Comparison of ENCODE assay signal across 11 mouse cellular contexts in genomic region chr4:107823511-107823910, GRCm38 (mm10). TPM values are rescaled to one million over a fixed set of nuclear protein-coding genes. Genes with fewer than 3 reads are reported as not detected.
DNase-seq lines count a peak whose midpoint lies in the region; ATAC-seq and TF ChIP-seq lines count a peak whose summit lies in the region.
"Had no signal": no experiment of that assay in that cellular context is flagged by ENCODE, and none has a peak within 500 bp of the region (broad histone marks: within the 10 kb centered on the region; RNA-seq: fewer than 3 reads in every experiment).

No protein-coding gene starts in this region.

- H3K9ac ChIP-seq in embryonic facial prominence, embryonic 11.5 days (replicated peaks; ENCODE audit: low read length), result no peak overlapping the region
- peak overlapping the region; percentile 39 for H3K9ac ChIP-seq in hindbrain, postnatal 0 days (replicated peaks; ENCODE audit: low read length)
- H3K9ac ChIP-seq in liver, embryonic 11.5 days (ENCODE audit: low read depth, low read length), result no peak overlapping the region

- ATAC-seq in embryonic facial prominence, embryonic 11.5 days (replicated peaks; ENCODE audit: insufficient number of reproducible peaks, low FRiP score, low TSS enrichment, low read depth), result no peak
- ATAC-seq in hindbrain, postnatal 0 days, result no peak
- no peak for ATAC-seq in liver, embryonic 11.5 days (replicated peaks; ENCODE audit: low FRiP score)

- no peak overlapping the region; the same call in 1 of the 2 replicates for H3K4me2 ChIP-seq in embryonic facial prominence, embryonic 11.5 days (ENCODE audit: low read depth, low read length)
- H3K4me2 ChIP-seq in hindbrain, postnatal 0 days (ENCODE audit: low read depth, low read length), result peak overlapping the region; percentile 46
- no peak overlapping the region for H3K4me2 ChIP-seq in liver, embryonic 11.5 days

- no peaks in the 10 kb centered on the region for H3K9me3 ChIP-seq in embryonic facial prominence, embryonic 11.5 days (replicated peaks; ENCODE audit: control insufficient read depth, low read length)
- no peaks in the 10 kb centered on the region for H3K9me3 ChIP-seq in hindbrain, postnatal 0 days (ENCODE audit: low read length)
- no peaks in the 10 kb centered on the region for H3K9me3 ChIP-seq in liver, embryonic 11.5 days (ENCODE audit: control insufficient read depth, low read length)
- H3K9me3 ChIP-seq: G1E had no signal

- H3K4me1 ChIP-seq in embryonic facial prominence, embryonic 11.5 days (ENCODE audit: control insufficient read depth, insufficient read depth, low read length), result no peaks in the 10 kb centered on the region
- H3K4me1 ChIP-seq in hindbrain, postnatal 0 days (ENCODE audit: insufficient read depth, low read length), result peaks cover 66% of the 10 kb centered on the region
- H3K4me1 ChIP-seq in olfactory bulb, adult 2 months (ENCODE audit: control insufficient read depth, insufficient read depth, low read length), result peaks cover 83% of the 10 kb centered on the region
- 0 out of 2 replicates have a peak, but pooled peaks cover 2% of the 10 kb centered on the region for H3K4me1 ChIP-seq in liver, embryonic 11.5 days (replicated peaks; ENCODE audit: control insufficient read depth, insufficient read depth, low read length)

- 43% methylated on average over 11 of the region's 11 CpGs for WGBS in embryonic facial prominence, embryonic 11.5 days
- 8% methylated on average over 11 of the region's 11 CpGs for WGBS in hindbrain, postnatal 0 days
- 17% methylated on average over 11 of the region's 11 CpGs for WGBS in olfactory bulb, adult 2 months
- 59% methylated on average over 11 of the region's 11 CpGs for WGBS in liver, embryonic 11.5 days

- DNase-seq in right cerebral cortex, postnatal 10 days (ENCODE audit: low spot score in 2 of 2), result peak; percentile 63 to 69
- DNase-seq in right cerebral cortex, postnatal 25 days, result no peak
- DNase-seq in embryonic facial prominence, embryonic 11.5 days (ENCODE audit: low spot score), result peak; percentile 14
- peak; percentile 79 for DNase-seq in hindbrain, postnatal 0 days (ENCODE audit: low spot score)
- DNase-seq in liver, embryonic 11.5 days (ENCODE audit: low spot score), result no peak
- DNase-seq in layer of hippocampus, postnatal 36 days, result no peak
- no peak for DNase-seq in gastrocnemius, postnatal 10 days
- DNase-seq: heart, postnatal 14 days; lung, postnatal 14 days had no signal

- TF ChIP-seq POLR2A in olfactory bulb, adult 2 months (IDR thresholded peaks at IDR 0.05; ENCODE audit: insufficient read depth, low read depth, low read length), result no peak

- no peak overlapping the region for H3K4me3 ChIP-seq in embryonic facial prominence, embryonic 11.5 days (ENCODE audit: low read depth, low read length)
- H3K4me3 ChIP-seq in hindbrain, postnatal 0 days (ENCODE audit: low read length), result peak overlapping the region; percentile 11
- no peak overlapping the region for H3K4me3 ChIP-seq in olfactory bulb, adult 2 months (ENCODE audit: insufficient read depth, low read depth, low read length)
- no peak overlapping the region for H3K4me3 ChIP-seq in liver, embryonic 11.5 days (ENCODE audit: low read depth, low read length)

- H3K36me3 ChIP-seq in embryonic facial prominence, embryonic 11.5 days (replicated peaks; ENCODE audit: control insufficient read depth, insufficient read depth, low read depth, low read length), result no peaks in the 10 kb centered on the region
- no peaks in the 10 kb centered on the region for H3K36me3 ChIP-seq in hindbrain, postnatal 0 days (ENCODE audit: insufficient read depth, low read length)
- H3K36me3 ChIP-seq in liver, embryonic 11.5 days (ENCODE audit: control insufficient read depth, insufficient read depth, low read length), result no peaks in the 10 kb centered on the region

- no peaks in the 10 kb centered on the region for H3K27me3 ChIP-seq in embryonic facial prominence, embryonic 11.5 days (ENCODE audit: control insufficient read depth, insufficient read depth, low read length)
- H3K27me3 ChIP-seq in hindbrain, postnatal 0 days (ENCODE audit: insufficient read depth, low read length), result no peaks in the 10 kb centered on the region
- no peaks in the 10 kb centered on the region for H3K27me3 ChIP-seq in liver, embryonic 11.5 days (replicated peaks; ENCODE audit: control insufficient read depth, insufficient read depth, low read length)

- TF ChIP-seq CTCF in hindbrain, postnatal 0 days (IDR thresholded peaks at IDR 0.05; ENCODE audit: low read depth), result no peak
- TF ChIP-seq CTCF in olfactory bulb, adult 2 months (IDR thresholded peaks at IDR 0.05; ENCODE audit: insufficient read depth, low read depth, low read length), result no peak

- no peak overlapping the region for H3K27ac ChIP-seq in embryonic facial prominence, embryonic 11.5 days (replicated peaks; ENCODE audit: low read depth, low read length)
- H3K27ac ChIP-seq in hindbrain, postnatal 0 days, result peak overlapping the region; percentile 78
- H3K27ac ChIP-seq in olfactory bulb, adult 2 months (ENCODE audit: insufficient read depth, low read depth, low read length), result peak overlapping the region; percentile 40
- no peak overlapping the region for H3K27ac ChIP-seq in liver, embryonic 11.5 days (ENCODE audit: low read depth, low read length)

RNA-seq across cellular contexts. Expression of gene Lrp8, which starts 21.4 kb away (rescaled TPM):
- 4.5 and 5.0 TPM in 2 replicates for polyA plus RNA-seq in embryonic facial prominence, embryonic 11.5 days (2014; fragmentation: Nextera tagmentation; extraction: Ambion mirVana)
- 62.2 and 65.9 TPM in 2 replicates for total RNA-seq in hindbrain, postnatal 0 days (2014; rRNA removed)
- 33.9 and 34.5 TPM in 2 replicates for polyA plus RNA-seq in hindbrain, postnatal 0 days (2015; fragmentation: Nextera tagmentation; extraction: Ambion mirVana)
- polyA plus RNA-seq in olfactory bulb, adult 2 months (2012; ENCODE audit: insufficient read depth, insufficient read length, low replicate concordance, missing spikeins), result not detected in 2 replicates
- polyA plus RNA-seq in liver, embryonic 11.5 days (2014; fragmentation: Nextera tagmentation; extraction: Ambion mirVana), result 5.3 and 5.9 TPM in 2 replicates
- total RNA-seq in layer of hippocampus, postnatal 36 days (2021), result 10 to 100 TPM; 91.7 to 95.3 TPM
- total RNA-seq in gastrocnemius, postnatal 10 days (2021), result 1 to 10 TPM in 1 of 2 experiments, under 1 TPM in 1; 0.99 to 1.7 TPM

RNA-seq across cellular contexts. Expression of gene Magoh, which starts 56.0 kb away (rescaled TPM):
- polyA plus RNA-seq in embryonic facial prominence, embryonic 11.5 days (2014; fragmentation: Nextera tagmentation; extraction: Ambion mirVana), result 272 and 292 TPM in 2 replicates
- total RNA-seq in hindbrain, postnatal 0 days (2014; rRNA removed), result 31.7 and 35.4 TPM in 2 replicates
- 124 and 129 TPM in 2 replicates for polyA plus RNA-seq in hindbrain, postnatal 0 days (2015; fragmentation: Nextera tagmentation; extraction: Ambion mirVana)
- not detected in 2 replicates for polyA plus RNA-seq in olfactory bulb, adult 2 months (2012; ENCODE audit: insufficient read depth, insufficient read length, low replicate concordance, missing spikeins)
- 215 and 224 TPM in 2 replicates for polyA plus RNA-seq in liver, embryonic 11.5 days (2014; fragmentation: Nextera tagmentation; extraction: Ambion mirVana)
- 10 to 100 TPM; 39.2 to 47.4 TPM for total RNA-seq in layer of hippocampus, postnatal 36 days (2021)
- total RNA-seq in gastrocnemius, postnatal 10 days (2021), result 10 to 100 TPM; 38.6 to 41.3 TPM

Comparison
In these comparisons a context has a peak if more than half of its experiments do, and no peak if none do; other contexts are left out.
1. DNase-seq: peak in right cerebral cortex, postnatal 10 days (2 of 2), embryonic facial prominence, embryonic 11.5 days (single experiment) and hindbrain, postnatal 0 days (single experiment); none in right cerebral cortex, postnatal 25 days (single experiment), liver, embryonic 11.5 days (single experiment), layer of hippocampus, postnatal 36 days (0 of 2) and gastrocnemius, postnatal 10 days (single experiment).
2. H3K27ac ChIP-seq: peak in hindbrain, postnatal 0 days (single experiment) and olfactory bulb, adult 2 months (single experiment); none in embryonic facial prominence, embryonic 11.5 days (single experiment) and liver, embryonic 11.5 days (single experiment).
3. RNA of gene Magoh, which starts 56.0 kb away (polyA plus RNA-seq): 272 to 292 TPM in embryonic facial prominence, embryonic 11.5 days, 215 to 224 TPM in liver, embryonic 11.5 days and 124 to 129 TPM in hindbrain, postnatal 0 days; not detected in olfactory bulb, adult 2 months; every median in the first group is over 100 times any median in the second.